Mouse (Mus musculus) CD4-positive, CD25-positive, alpha-beta regulatory T cell, adult 4 months (primary cell): ENCODE measurements around the gene Irgq. TPM values are rescaled to one million over a fixed set of nuclear protein-coding genes. Genes with fewer than 3 reads are reported as not detected.
A peak's percentile ranks its signal among the peaks of the same experiment; 100 is the strongest.
"Not testable (repeated sequence)": the region's sequence is repeated elsewhere in the genome, so short reads cannot be mapped to it uniquely, and the experiment has no call there.

Experiments
- ATAC-seq: one replicate; pipeline ENCODE4 v1.8.0; 2017
- polyA plus RNA-seq, 2 experiments: library from polyadenylated mRNA; unstranded; fragments of 100-300 nt; shearing (Covaris generic); gene quantifications; one replicate each; pipeline ENCODE4 v1.2.1; 2017

The Irgq gene
- polyA plus RNA-seq, result 1 to 10 TPM in 1 of 2 experiments, under 1 TPM in 1; 0.68 to 1.5 TPM

GRCm38 (mm10) chr7:24530062-24530931, at the start of gene Irgq:
Irgq (plus strand) TSS chr7:24530689.
- ATAC-seq, result peak; percentile 84

GRCm38 (mm10) chr7:24480986-24481473, 49.5 kb upstream of the Irgq start:
- ATAC-seq, result no peak

GRCm38 (mm10) chr7:24481474-24482207, 48.8 kb upstream of the Irgq start, which contains the start of gene Cadm4:
Cadm4 (plus strand) TSS chr7:24482023.
- peak; percentile 91 for ATAC-seq

- ATAC-seq, result no peak
These were observed 48.1 kb upstream of the Irgq start for GRCm38 (mm10) chr7:24482208-24483020.

GRCm38 (mm10) chr7:24483291-24483690, 47.2 kb upstream of the Irgq start:
- ATAC-seq, result not testable (repeated sequence)

GRCm38 (mm10) chr7:24485481-24485880, 45.0 kb upstream of the Irgq start:
- ATAC-seq, result no peak

GRCm38 (mm10) chr7:24486654-24487130, 43.8 kb upstream of the Irgq start:
- ATAC-seq, result no peak

GRCm38 (mm10) chr7:24487403-24487802, 43.1 kb upstream of the Irgq start:
- ATAC-seq, result no peak

GRCm38 (mm10) chr7:24488303-24488702, 42.2 kb upstream of the Irgq start:
- ATAC-seq, result no peak

- ATAC-seq, result no peak
These were observed 30.5 kb upstream of the Irgq start for GRCm38 (mm10) chr7:24499856-24500577.

GRCm38 (mm10) chr7:24500929-24501328, 29.6 kb upstream of the Irgq start:
- no peak for ATAC-seq

- ATAC-seq, result no peak
These were observed 29.0 kb upstream of the Irgq start for GRCm38 (mm10) chr7:24501492-24501891.

GRCm38 (mm10) chr7:24504004-24504403, 26.5 kb upstream of the Irgq start:
- ATAC-seq, result no peak

GRCm38 (mm10) chr7:24504868-24505267, 25.6 kb upstream of the Irgq start:
- ATAC-seq, result no peak

GRCm38 (mm10) chr7:24505447-24506064, 24.9 kb upstream of the Irgq start:
- ATAC-seq, result no peak

GRCm38 (mm10) chr7:24506065-24506459, 24.4 kb upstream of the Irgq start:
- ATAC-seq, result no peak

GRCm38 (mm10) chr7:24506476-24506837, 24.0 kb upstream of the Irgq start:
- ATAC-seq, result no peak

GRCm38 (mm10) chr7:24506838-24507725, 23.4 kb upstream of the Irgq start, which contains the start of gene Zfp428:
Zfp428 (plus strand) TSS chr7:24507006.
- ATAC-seq, result peak; percentile 58

GRCm38 (mm10) chr7:24507726-24508114, 22.8 kb upstream of the Irgq start:
- ATAC-seq, result no peak

GRCm38 (mm10) chr7:24512355-24512754, 18.1 kb upstream of the Irgq start, which contains the start of gene AC161166.1:
AC161166.1 (minus strand) TSS chr7:24512455.
- no peak for ATAC-seq
